Mouse (Mus musculus): ENCODE measurements around the gene Vps37b. TPM values are rescaled to one million over a fixed set of nuclear protein-coding genes. Genes with fewer than 3 reads are reported as not detected.

Gene Vps37b
- 25.7 and 27.1 TPM in 2 replicates for polyA plus RNA-seq (2015; fragmentation: Nextera tagmentation; extraction: Ambion mirVana)

GRCm38 (mm10) chr5:124032001-124032508, at the start of gene Vps37b:
Gene Vps37b (minus strand): TSS chr5:124032270.
- peak within 1 kb of the TSS; percentile 91 for H3K4me3 ChIP-seq (ENCODE audit: low read length)
- H3K4me2 ChIP-seq (ENCODE audit: low read depth, low read length): peak within 1 kb of the TSS; percentile 79
- H3K9ac ChIP-seq (ENCODE audit: low read depth, low read length): peak within 1 kb of the TSS; percentile 98
- no peaks in the 10 kb centered on the region for H3K27me3 ChIP-seq (replicated peaks; ENCODE audit: control insufficient read depth, insufficient read depth, low read length)
- no peaks in the 10 kb centered on the region for H3K9me3 ChIP-seq (ENCODE audit: control insufficient read depth, low read length)
- peak within 1 kb of the TSS; percentile 87 for H3K27ac ChIP-seq (ENCODE audit: low read length)
- peak; percentile 86 for ATAC-seq
- WGBS: under 1% methylated on average over 52 of the region's 52 CpGs
- peaks cover 26% of the 10 kb centered on the region for H3K4me1 ChIP-seq (ENCODE audit: control insufficient read depth, insufficient read depth, low read length)
- H3K36me3 ChIP-seq (ENCODE audit: control insufficient read depth, insufficient read depth, low read length): no peaks in the 10 kb centered on the region

DNA sequence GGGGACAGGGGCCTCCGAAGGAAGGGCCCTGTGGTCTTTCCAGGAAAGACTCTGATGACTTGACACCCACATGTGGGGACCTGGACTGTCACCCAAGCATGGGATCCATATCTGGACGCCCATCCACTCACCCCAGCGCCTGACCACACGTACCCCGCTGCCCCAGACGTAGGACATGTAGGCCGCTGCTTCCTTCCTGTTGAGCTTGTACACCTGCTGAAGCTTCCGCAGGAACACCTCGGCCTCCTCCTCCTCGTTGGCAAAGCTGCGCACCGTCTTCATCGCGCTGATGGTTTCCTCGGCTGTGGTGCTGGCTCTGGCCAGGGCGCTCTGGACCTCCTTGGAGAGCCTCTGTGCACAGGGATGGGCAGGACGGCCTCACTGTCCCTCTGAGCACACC, 47.8 kb upstream of the Vps37b start:
- no peaks in the 10 kb centered on the region for H3K9me3 ChIP-seq (ENCODE audit: control insufficient read depth, low read length)
- H3K9ac ChIP-seq (ENCODE audit: low read depth, low read length): no peak overlapping the region
- ATAC-seq: no peak
- WGBS: 92% methylated on average over 17 of the region's 17 CpGs
- peaks cover 23% of the 10 kb centered on the region for H3K4me1 ChIP-seq (ENCODE audit: control insufficient read depth, insufficient read depth, low read length)
- H3K27ac ChIP-seq (ENCODE audit: low read length): no peak overlapping the region
- H3K4me3 ChIP-seq (ENCODE audit: low read length): no peak overlapping the region
- H3K4me2 ChIP-seq (ENCODE audit: low read depth, low read length): no peak overlapping the region
- no peaks in the 10 kb centered on the region for H3K36me3 ChIP-seq (ENCODE audit: control insufficient read depth, insufficient read depth, low read length)
- H3K27me3 ChIP-seq (replicated peaks; ENCODE audit: control insufficient read depth, insufficient read depth, low read length): no peaks in the 10 kb centered on the region

DNA sequence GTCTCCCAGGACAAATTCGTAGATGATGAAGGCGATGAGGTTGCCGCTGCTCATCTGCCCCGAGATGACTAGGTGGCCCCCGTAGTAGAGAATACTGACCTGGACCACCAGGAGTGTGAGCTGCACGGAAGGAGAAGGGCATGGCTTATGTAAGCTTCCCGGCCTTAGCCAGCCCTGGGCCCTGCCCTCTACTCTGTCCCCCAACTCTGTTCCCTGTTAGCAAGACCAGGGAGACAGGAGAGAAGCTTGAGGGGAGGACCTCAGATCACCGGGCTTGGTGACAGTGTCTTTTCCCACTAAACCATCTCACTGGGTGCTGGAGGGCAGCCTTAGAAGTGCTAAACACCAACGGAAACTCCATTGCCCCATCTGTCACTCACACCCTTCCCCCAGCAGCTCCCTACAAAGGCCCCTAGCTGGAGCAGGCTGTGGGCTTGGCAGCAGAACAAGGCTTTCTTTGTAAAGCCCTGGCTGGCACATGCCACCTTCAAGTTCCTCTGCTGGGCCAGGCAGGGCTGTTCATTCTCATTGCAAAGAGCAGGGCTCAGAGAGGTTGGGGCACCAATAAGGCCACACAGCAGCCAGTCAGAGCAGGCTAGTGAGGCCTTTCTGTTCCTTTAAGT, 46.8 kb upstream of the Vps37b start:
- ATAC-seq: no peak
- Histone ChIP-seq H3K4me2 (ENCODE audit: low read depth, low read length) (no peak overlapping the region), H3K9ac (ENCODE audit: low read depth, low read length) (no peak overlapping the region), H3K4me1 (ENCODE audit: control insufficient read depth, insufficient read depth, low read length) (peaks cover 23% of the 10 kb centered on the region), H3K9me3 (ENCODE audit: control insufficient read depth, low read length) (no peaks in the 10 kb centered on the region), H3K4me3 (ENCODE audit: low read length) (no peak overlapping the region), H3K36me3 (ENCODE audit: control insufficient read depth, insufficient read depth, low read length) (no peaks in the 10 kb centered on the region), H3K27me3 (replicated peaks; ENCODE audit: control insufficient read depth, insufficient read depth, low read length) (no peaks in the 10 kb centered on the region), H3K27ac (ENCODE audit: low read length) (no peak overlapping the region)
- WGBS: 62% methylated on average over 9 of the region's 9 CpGs

DNA sequence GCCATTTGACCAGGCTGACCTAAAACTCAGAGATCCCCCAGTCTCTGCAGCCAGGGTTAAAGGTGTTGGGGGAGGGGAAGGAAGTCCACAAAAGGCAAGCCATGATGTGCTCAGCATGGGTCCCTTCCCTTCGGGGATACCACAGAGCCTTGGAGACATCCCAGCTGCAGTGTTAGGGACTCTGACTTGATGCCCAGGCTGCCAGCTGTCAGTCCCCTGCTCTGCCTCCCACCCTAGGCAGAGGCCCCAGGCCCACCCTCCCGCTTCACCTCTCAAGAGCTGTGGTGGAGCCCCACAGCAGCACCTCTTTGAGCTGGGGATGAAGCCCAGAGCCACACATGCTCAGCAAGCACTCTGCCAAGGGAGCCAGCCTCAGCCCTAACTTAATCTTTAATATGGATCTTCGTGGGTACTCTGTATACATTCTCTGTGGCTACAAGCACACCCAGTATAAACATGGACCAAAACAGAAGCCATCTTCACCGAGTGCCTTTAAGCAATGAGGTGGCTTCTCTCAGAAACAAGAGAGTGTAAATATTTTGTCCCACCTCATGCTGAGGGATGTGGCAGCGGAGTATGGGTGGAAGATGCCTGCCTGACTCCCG, 45.9 kb upstream of the Vps37b start:
- Histone ChIP-seq H3K27ac (ENCODE audit: low read length) (no peak overlapping the region; the same call in 1 of the 2 replicates), H3K4me3 (ENCODE audit: low read length) (no peak overlapping the region), H3K9ac (ENCODE audit: low read depth, low read length) (peak overlapping the region; percentile 19; the same call in 1 of the 2 replicates), H3K4me2 (ENCODE audit: low read depth, low read length) (no peak overlapping the region), H3K9me3 (ENCODE audit: control insufficient read depth, low read length) (no peaks in the 10 kb centered on the region), H3K36me3 (ENCODE audit: control insufficient read depth, insufficient read depth, low read length) (no peaks in the 10 kb centered on the region), H3K4me1 (ENCODE audit: control insufficient read depth, insufficient read depth, low read length) (peaks cover 25% of the 10 kb centered on the region), H3K27me3 (replicated peaks; ENCODE audit: control insufficient read depth, insufficient read depth, low read length) (no peaks in the 10 kb centered on the region)
- no peak for ATAC-seq
- 56% methylated on average over 6 of the region's 6 CpGs for WGBS

- H3K27ac ChIP-seq (ENCODE audit: low read length): peak overlapping the region; percentile 77; the same call in 1 of the 2 replicates
Observed at GRCm38 (mm10) chr5:124077241-124077640, 45.2 kb upstream of the Vps37b start.

DNA sequence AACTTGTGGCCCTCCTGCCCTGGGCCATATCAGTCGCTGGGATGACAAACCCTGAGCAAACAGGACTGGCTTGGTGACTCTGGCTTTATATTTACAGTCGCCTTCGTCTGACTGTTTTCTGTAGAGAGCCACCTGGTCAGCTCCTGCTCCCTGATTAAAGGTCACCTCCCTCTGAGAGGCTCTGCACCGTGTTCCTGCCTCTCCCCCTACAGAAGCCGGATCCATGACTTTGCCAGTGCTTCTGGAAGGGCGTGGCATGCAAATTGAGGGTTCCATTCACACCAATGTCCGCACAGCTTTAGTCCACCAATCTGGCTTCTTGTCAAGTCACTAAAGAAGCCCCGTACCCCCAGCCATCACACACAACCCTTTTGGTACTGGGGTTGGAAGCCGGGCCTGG, 44.5 kb upstream of the Vps37b start:
- no peaks in the 10 kb centered on the region for H3K9me3 ChIP-seq (ENCODE audit: control insufficient read depth, low read length)
- peaks cover 25% of the 10 kb centered on the region for H3K4me1 ChIP-seq (ENCODE audit: control insufficient read depth, insufficient read depth, low read length)
- H3K36me3 ChIP-seq (ENCODE audit: control insufficient read depth, insufficient read depth, low read length): no peaks in the 10 kb centered on the region
- peak; percentile 85 for ATAC-seq
- no peak overlapping the region for H3K4me2 ChIP-seq (ENCODE audit: low read depth, low read length)
- H3K4me3 ChIP-seq (ENCODE audit: low read length): no peak overlapping the region
- no peaks in the 10 kb centered on the region for H3K27me3 ChIP-seq (replicated peaks; ENCODE audit: control insufficient read depth, insufficient read depth, low read length)
- H3K9ac ChIP-seq (ENCODE audit: low read depth, low read length): no peak overlapping the region
- H3K27ac ChIP-seq (ENCODE audit: low read length): peak overlapping the region; percentile 77
- WGBS: 47% methylated on average over 9 of the region's 9 CpGs

More at GRCm38 (mm10) chr5:124077241-124077640, 45.2 kb upstream of the Vps37b start:
- Histone ChIP-seq H3K36me3 (ENCODE audit: control insufficient read depth, insufficient read depth, low read length) (no peaks in the 10 kb centered on the region), H3K27me3 (replicated peaks; ENCODE audit: control insufficient read depth, insufficient read depth, low read length) (no peaks in the 10 kb centered on the region), H3K9me3 (ENCODE audit: control insufficient read depth, low read length) (no peaks in the 10 kb centered on the region), H3K4me1 (ENCODE audit: control insufficient read depth, insufficient read depth, low read length) (peaks cover 25% of the 10 kb centered on the region), H3K4me3 (ENCODE audit: low read length) (no peak overlapping the region), H3K9ac (ENCODE audit: low read depth, low read length) (no peak overlapping the region), H3K4me2 (ENCODE audit: low read depth, low read length) (no peak overlapping the region)
- ATAC-seq: no peak
- WGBS: 84% methylated on average over 13 of the region's 13 CpGs

DNA sequence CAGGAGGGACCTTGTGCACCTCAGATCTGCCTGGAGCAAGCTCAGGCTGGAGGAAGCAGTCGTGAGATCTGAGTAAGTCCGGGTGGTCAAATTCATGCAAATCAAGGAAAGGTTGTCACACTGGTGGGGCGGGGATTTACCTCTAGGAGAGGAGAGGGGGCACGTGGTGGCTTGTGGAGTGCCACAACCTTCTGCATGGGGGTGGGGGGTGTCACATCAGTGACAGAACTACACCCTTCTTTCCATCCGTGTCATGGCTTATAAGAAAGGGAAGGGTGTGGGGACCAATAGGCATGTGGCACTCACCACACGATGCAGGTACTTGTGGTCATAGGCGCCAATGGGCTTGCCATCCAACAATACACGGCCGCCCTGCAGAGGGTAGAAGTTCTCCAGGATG, 43.6 kb upstream of the Vps37b start:
- Histone ChIP-seq H3K27ac (ENCODE audit: low read length) (peak overlapping the region; percentile 77), H3K4me3 (ENCODE audit: low read length) (no peak overlapping the region), H3K9ac (ENCODE audit: low read depth, low read length) (peak overlapping the region; percentile 19; the same call in 1 of the 2 replicates), H3K36me3 (ENCODE audit: control insufficient read depth, insufficient read depth, low read length) (no peaks in the 10 kb centered on the region), H3K9me3 (ENCODE audit: control insufficient read depth, low read length) (no peaks in the 10 kb centered on the region), H3K4me2 (ENCODE audit: low read depth, low read length) (no peak overlapping the region), H3K27me3 (replicated peaks; ENCODE audit: control insufficient read depth, insufficient read depth, low read length) (no peaks in the 10 kb centered on the region), H3K4me1 (ENCODE audit: control insufficient read depth, insufficient read depth, low read length) (peaks cover 25% of the 10 kb centered on the region)
- ATAC-seq: no peak
- 72% methylated on average over 9 of the region's 9 CpGs for WGBS

DNA sequence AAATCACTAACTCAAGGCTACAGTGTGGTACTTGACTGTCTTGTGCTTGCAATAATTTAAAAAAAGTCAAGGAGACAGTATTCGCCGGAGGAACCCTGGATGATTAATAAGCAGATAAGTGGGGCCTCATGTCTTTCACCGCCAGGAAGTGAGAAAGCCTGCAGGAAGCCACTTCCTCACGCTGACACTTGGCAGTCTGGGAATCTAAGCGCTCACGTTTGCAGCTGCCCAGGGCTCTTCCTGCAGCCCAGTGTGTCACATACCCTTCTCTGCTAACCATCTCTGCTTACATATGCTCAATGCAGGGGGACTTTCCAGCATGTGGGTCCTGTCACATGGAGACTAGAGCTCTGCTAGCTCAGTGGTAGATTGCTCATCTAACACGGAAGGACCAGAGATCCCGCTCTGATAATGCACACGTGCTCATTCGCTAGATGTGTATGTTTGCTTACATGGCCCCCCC, 42.8 kb upstream of the Vps37b start:
- Histone ChIP-seq H3K4me2 (ENCODE audit: low read depth, low read length) (no peak overlapping the region), H3K27me3 (replicated peaks; ENCODE audit: control insufficient read depth, insufficient read depth, low read length) (no peaks in the 10 kb centered on the region), H3K9me3 (ENCODE audit: control insufficient read depth, low read length) (no peaks in the 10 kb centered on the region), H3K4me3 (ENCODE audit: low read length) (no peak overlapping the region), H3K4me1 (ENCODE audit: control insufficient read depth, insufficient read depth, low read length) (peaks cover 32% of the 10 kb centered on the region), H3K36me3 (ENCODE audit: control insufficient read depth, insufficient read depth, low read length) (no peaks in the 10 kb centered on the region), H3K27ac (ENCODE audit: low read length) (no peak overlapping the region), H3K9ac (ENCODE audit: low read depth, low read length) (no peak overlapping the region)
- peak; percentile 9; the same call in 1 of the 2 replicates for ATAC-seq
- 25% methylated on average over 10 of the region's 10 CpGs for WGBS

DNA sequence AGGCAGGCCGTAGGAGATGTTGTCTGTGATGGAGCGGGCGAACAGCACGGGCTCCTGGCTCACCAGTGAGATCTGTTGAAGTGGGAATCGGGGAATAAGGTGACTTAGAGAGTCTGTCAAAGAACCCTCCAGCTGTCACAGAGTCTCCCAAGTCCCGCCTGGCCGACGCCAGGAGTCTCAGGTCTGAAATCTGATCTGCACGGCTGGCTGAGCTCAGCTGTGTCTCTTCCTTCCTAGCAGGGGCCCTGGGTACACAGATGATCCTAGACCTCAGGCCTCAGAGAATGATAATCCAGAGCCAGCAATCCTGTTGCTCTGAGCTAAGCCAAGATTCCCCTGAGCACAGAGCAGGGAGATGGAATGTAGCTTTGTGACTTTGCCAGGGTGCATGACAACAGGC, 41.6 kb upstream of the Vps37b start:
- H3K9me3 ChIP-seq (ENCODE audit: control insufficient read depth, low read length): no peaks in the 10 kb centered on the region
- H3K36me3 ChIP-seq (ENCODE audit: control insufficient read depth, insufficient read depth, low read length): no peaks in the 10 kb centered on the region
- H3K27ac ChIP-seq (ENCODE audit: low read length): no peak overlapping the region
- no peak overlapping the region for H3K4me2 ChIP-seq (ENCODE audit: low read depth, low read length)
- WGBS: 59% methylated on average over 9 of the region's 9 CpGs
- H3K9ac ChIP-seq (ENCODE audit: low read depth, low read length): peak overlapping the region; percentile 19; the same call in 1 of the 2 replicates
- no peaks in the 10 kb centered on the region for H3K27me3 ChIP-seq (replicated peaks; ENCODE audit: control insufficient read depth, insufficient read depth, low read length)
- H3K4me3 ChIP-seq (ENCODE audit: low read length): no peak overlapping the region
- H3K4me1 ChIP-seq (ENCODE audit: control insufficient read depth, insufficient read depth, low read length): peaks cover 32% of the 10 kb centered on the region
- ATAC-seq: no peak
